Mouse (Mus musculus): Measurements from ENCODE around the gene Slc25a45. TPM values are rescaled to one million over a fixed set of nuclear protein-coding genes. Genes with fewer than 3 reads are reported as not detected.
A peak's percentile ranks its signal among the peaks of the same experiment; 100 is the strongest.

The Slc25a45 gene
- polyA plus RNA-seq, 1 experiment, result 57.9 TPM

DNA sequence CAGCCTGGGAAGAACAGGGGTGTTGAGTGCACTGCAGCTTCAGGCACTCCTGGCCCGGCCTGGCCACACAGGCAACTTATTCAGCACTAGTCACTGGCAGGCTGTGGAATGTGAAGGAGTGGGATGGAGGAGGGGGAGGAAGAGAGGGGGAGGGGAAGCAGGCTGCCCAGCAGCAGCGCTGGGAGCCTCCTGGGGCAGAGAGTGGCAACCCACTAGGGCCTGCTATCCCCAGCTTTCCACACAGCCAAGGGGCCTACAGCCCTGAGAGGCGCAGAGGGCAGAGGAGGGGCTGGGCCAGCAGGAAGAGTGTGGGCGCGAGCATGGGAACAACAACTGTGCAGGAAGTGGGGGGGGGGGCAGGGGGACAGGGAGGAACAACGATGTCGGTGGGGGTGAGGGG, 6.3 kb upstream of the Slc25a45 start:
- peaks cover 27% of the 10 kb centered on the region for H3K36me3 ChIP-seq (ENCODE audit: control insufficient read depth, insufficient read depth, low read length)
- H3K27me3 ChIP-seq (ENCODE audit: control insufficient read depth, insufficient read depth, low read length), result no peaks in the 10 kb centered on the region
- DNase-seq, result peak; percentile 69
- 6% methylated on average over 7 of the region's 7 CpGs for WGBS
- H3K4me3 ChIP-seq (ENCODE audit: control insufficient read depth, insufficient read depth, low read length), result peak overlapping the region; percentile 31
- TF ChIP-seq CTCF (IDR thresholded peaks at IDR 0.05; ENCODE audit: borderline replicate concordance, control insufficient read depth, extremely low read depth, insufficient read depth, low read length, poor library complexity) (no peak), POLR2A (IDR thresholded peaks at IDR 0.05; ENCODE audit: control insufficient read depth, extremely low read depth, insufficient read depth, low read length, poor library complexity) (no peak)
- peak overlapping the region; percentile 64; the same call in 1 of the 2 replicates for H3K27ac ChIP-seq (ENCODE audit: control insufficient read depth, insufficient read depth, low read length)
- H3K4me1 ChIP-seq (replicated peaks; ENCODE audit: control insufficient read depth, insufficient read depth, low read length), result peaks cover 42% of the 10 kb centered on the region

DNA sequence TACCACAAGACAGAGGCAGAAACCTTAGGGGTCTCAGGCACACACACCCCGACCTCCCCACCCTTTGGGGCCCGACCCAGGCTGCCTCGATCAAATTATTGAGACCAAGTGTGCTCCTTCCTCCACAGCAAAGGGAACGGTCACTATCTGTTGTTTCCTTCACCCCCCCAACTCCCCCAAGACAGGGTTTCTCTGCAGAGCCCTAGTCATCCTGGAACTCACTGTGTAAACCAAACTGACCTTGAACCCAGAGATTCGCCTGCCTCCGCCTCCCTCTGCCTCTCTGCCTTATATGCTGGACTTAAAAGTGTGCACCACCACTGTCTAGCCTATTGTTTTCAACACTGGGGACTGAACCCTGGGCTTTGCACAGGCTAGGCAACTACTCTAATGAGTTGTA, 5.9 kb upstream of the Slc25a45 start:
- TF ChIP-seq POLR2A (IDR thresholded peaks at IDR 0.05; ENCODE audit: control insufficient read depth, extremely low read depth, insufficient read depth, low read length, poor library complexity), result no peak
- TF ChIP-seq CTCF (IDR thresholded peaks at IDR 0.05; ENCODE audit: borderline replicate concordance, control insufficient read depth, extremely low read depth, insufficient read depth, low read length, poor library complexity), result no peak
- DNase-seq, result no peak
- 19% methylated on average over 6 of the region's 6 CpGs for WGBS
- H3K4me3 ChIP-seq (ENCODE audit: control insufficient read depth, insufficient read depth, low read length), result peak overlapping the region; percentile 31
- peaks cover 42% of the 10 kb centered on the region for H3K4me1 ChIP-seq (replicated peaks; ENCODE audit: control insufficient read depth, insufficient read depth, low read length)
- H3K27me3 ChIP-seq (ENCODE audit: control insufficient read depth, insufficient read depth, low read length), result no peaks in the 10 kb centered on the region
- H3K27ac ChIP-seq (ENCODE audit: control insufficient read depth, insufficient read depth, low read length), result peak overlapping the region; percentile 64; the same call in 1 of the 2 replicates
- H3K36me3 ChIP-seq (ENCODE audit: control insufficient read depth, insufficient read depth, low read length), result peaks cover 27% of the 10 kb centered on the region

DNA sequence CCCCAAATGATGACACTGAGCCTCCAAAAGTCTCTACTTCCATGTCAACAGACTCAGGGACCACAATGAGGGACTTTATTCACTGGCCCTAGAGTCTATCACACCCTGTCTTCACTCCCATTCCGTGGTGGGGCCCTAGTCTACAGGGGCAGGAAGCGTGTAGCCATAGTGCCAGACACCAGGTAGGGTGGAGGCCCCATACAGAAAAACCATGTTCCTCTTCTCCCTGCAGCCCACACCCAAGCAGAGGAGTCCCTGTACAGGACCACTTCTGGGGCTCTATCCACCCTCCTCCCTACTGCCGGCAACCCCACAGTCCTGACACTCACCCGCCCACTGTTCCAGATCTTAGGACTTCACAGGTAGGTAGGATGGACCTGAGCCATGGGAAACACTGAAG, 5.1 kb upstream of the Slc25a45 start:
- H3K4me1 ChIP-seq (replicated peaks; ENCODE audit: control insufficient read depth, insufficient read depth, low read length), result peaks cover 48% of the 10 kb centered on the region

DNA sequence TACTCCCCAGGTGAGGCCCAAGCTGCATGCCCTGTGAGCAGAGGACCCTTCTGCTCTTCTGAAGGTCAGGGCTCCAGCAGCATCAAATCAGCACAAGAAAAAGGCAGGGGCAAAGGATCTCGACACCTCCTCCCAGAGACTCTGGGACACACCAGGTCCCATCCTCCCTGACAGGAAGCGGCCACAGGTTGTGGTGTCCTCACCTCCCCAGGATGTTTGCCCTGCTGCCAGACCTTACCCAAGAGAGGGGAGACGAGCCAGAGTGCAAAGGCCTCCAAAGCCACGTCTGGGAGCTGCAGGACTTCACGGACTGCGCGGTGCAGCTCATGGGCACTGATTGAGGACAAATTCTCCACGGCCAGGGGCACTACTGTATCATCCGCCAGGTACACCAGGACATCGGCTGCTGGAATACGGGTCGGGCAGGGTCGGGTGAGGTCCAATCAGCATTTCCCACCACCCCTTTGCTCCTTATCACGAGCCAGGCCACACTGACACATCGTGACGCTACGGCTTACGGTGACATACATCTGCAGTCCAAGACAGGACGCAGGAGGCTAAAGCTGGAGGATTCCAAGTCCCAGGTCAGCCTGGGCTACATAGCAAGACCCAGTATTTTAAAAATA, 4.6 kb upstream of the Slc25a45 start:
- WGBS, result 61% methylated on average over 19 of the region's 19 CpGs
- Histone ChIP-seq H3K4me1 (replicated peaks; ENCODE audit: control insufficient read depth, insufficient read depth, low read length) (peaks cover 52% of the 10 kb centered on the region), H3K36me3 (ENCODE audit: control insufficient read depth, insufficient read depth, low read length) (peaks cover 23% of the 10 kb centered on the region), H3K27ac (ENCODE audit: control insufficient read depth, insufficient read depth, low read length) (peak overlapping the region; percentile 60), H3K4me3 (ENCODE audit: control insufficient read depth, insufficient read depth, low read length) (peak overlapping the region; percentile 39), H3K27me3 (ENCODE audit: control insufficient read depth, insufficient read depth, low read length) (no peaks in the 10 kb centered on the region)
- no peak for DNase-seq
- TF ChIP-seq POLR2A (IDR thresholded peaks at IDR 0.05; ENCODE audit: control insufficient read depth, extremely low read depth, insufficient read depth, low read length, poor library complexity), result no peak
- TF ChIP-seq CTCF (IDR thresholded peaks at IDR 0.05; ENCODE audit: borderline replicate concordance, control insufficient read depth, extremely low read depth, insufficient read depth, low read length, poor library complexity), result peak; percentile 11; the same call in 1 of the 2 replicates

More for the DNA sequence above, 5.1 kb upstream of the Slc25a45 start:
- peak; percentile 49 for DNase-seq
- no peak for TF ChIP-seq CTCF (IDR thresholded peaks at IDR 0.05; ENCODE audit: borderline replicate concordance, control insufficient read depth, extremely low read depth, insufficient read depth, low read length, poor library complexity)
- TF ChIP-seq POLR2A (IDR thresholded peaks at IDR 0.05; ENCODE audit: control insufficient read depth, extremely low read depth, insufficient read depth, low read length, poor library complexity), result no peak
- Histone ChIP-seq H3K27me3 (ENCODE audit: control insufficient read depth, insufficient read depth, low read length) (no peaks in the 10 kb centered on the region), H3K36me3 (ENCODE audit: control insufficient read depth, insufficient read depth, low read length) (peaks cover 27% of the 10 kb centered on the region), H3K4me3 (ENCODE audit: control insufficient read depth, insufficient read depth, low read length) (peak overlapping the region; percentile 39), H3K27ac (ENCODE audit: control insufficient read depth, insufficient read depth, low read length) (peak overlapping the region; percentile 60)
- 25% methylated on average over 4 of the region's 4 CpGs for WGBS

DNA sequence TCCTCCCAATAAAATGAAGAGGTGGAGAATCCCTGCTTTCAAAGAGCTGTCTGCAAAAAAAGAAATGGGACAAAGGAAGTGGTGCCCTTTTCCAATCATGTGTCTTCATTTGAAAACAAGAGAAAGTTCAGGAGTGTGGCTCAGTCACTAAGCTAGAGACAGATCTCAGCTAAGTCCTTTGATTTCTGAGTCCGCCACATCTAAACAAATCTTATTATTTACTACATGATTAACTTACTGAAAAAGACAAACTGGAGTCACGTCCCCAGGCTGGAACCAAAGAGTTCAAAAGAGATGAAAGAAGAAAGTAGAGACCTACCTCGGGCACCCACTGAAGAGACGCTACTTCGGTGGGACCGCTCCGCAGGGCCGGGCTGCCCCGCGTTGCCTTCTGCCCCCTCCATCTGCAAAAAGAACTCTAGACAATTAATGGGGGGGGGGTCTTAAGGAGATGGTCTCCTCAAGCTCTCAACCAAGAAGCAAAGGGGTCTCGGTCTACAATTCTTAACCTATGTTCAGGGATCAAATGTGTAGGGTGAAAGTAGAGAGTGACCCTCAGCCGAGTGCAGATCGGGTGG, 3.1 kb upstream of the Slc25a45 start:
- H3K36me3 ChIP-seq (ENCODE audit: control insufficient read depth, insufficient read depth, low read length), result peaks cover 9% of the 10 kb centered on the region; the same call in 1 of the 2 replicates
- no peak for DNase-seq
- 2% methylated on average over 13 of the region's 13 CpGs for WGBS
- no peaks in the 10 kb centered on the region for H3K27me3 ChIP-seq (ENCODE audit: control insufficient read depth, insufficient read depth, low read length)
- H3K4me1 ChIP-seq (replicated peaks; ENCODE audit: control insufficient read depth, insufficient read depth, low read length), result peaks cover 63% of the 10 kb centered on the region
- TF ChIP-seq CTCF (IDR thresholded peaks at IDR 0.05; ENCODE audit: borderline replicate concordance, control insufficient read depth, extremely low read depth, insufficient read depth, low read length, poor library complexity), result no peak
- no peak for TF ChIP-seq POLR2A (IDR thresholded peaks at IDR 0.05; ENCODE audit: control insufficient read depth, extremely low read depth, insufficient read depth, low read length, poor library complexity)
- H3K4me3 ChIP-seq (ENCODE audit: control insufficient read depth, insufficient read depth, low read length), result peak overlapping the region; percentile 88
- peak overlapping the region; percentile 57 for H3K27ac ChIP-seq (ENCODE audit: control insufficient read depth, insufficient read depth, low read length)

DNA sequence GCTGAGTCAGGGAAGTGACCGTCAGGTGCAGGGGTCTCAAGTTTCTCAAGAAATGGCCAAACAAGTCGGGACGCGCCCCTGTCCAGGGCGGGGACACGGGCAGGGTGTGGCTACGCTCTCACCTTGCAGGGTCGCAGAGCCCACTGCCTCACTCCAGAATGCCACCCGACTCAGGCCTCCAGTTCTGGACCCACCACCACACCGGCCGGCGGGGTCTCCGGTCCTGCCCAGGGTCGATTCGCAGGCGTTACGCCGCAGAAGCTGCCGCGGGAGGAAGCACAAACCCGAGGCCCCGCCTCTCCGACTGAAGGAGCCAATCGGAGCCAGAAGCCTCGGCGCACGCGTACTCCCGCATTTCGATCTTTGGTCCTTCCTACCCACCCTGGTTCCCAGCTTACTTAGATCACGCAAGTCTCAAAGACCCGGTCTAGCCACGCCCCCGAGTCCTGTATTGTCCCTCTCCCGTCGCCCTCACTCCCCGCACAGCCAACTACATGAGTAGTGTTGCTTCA, 2.6 kb upstream of the Slc25a45 start, which contains the start of gene Frmd8:
Frmd8 (minus strand) TSS at position 306 of the 512 bp plus-strand sequence.
- under 1% methylated on average over 37 of the region's 37 CpGs for WGBS
- peaks cover 3% of the 10 kb centered on the region; the same call in 1 of the 2 replicates for H3K36me3 ChIP-seq (ENCODE audit: control insufficient read depth, insufficient read depth, low read length)
- DNase-seq, result peak; percentile 95
- no peaks in the 10 kb centered on the region for H3K27me3 ChIP-seq (ENCODE audit: control insufficient read depth, insufficient read depth, low read length)
- peak within 1 kb of the TSS; percentile 57 for H3K27ac ChIP-seq (ENCODE audit: control insufficient read depth, insufficient read depth, low read length)
- H3K4me3 ChIP-seq (ENCODE audit: control insufficient read depth, insufficient read depth, low read length), result peak within 1 kb of the TSS; percentile 88
- TF ChIP-seq POLR2A (IDR thresholded peaks at IDR 0.05; ENCODE audit: control insufficient read depth, extremely low read depth, insufficient read depth, low read length, poor library complexity), result peak; percentile 87
- TF ChIP-seq CTCF (IDR thresholded peaks at IDR 0.05; ENCODE audit: borderline replicate concordance, control insufficient read depth, extremely low read depth, insufficient read depth, low read length, poor library complexity), result no peak
- peaks cover 63% of the 10 kb centered on the region for H3K4me1 ChIP-seq (replicated peaks; ENCODE audit: control insufficient read depth, insufficient read depth, low read length)

Measured in thymus, adult 2 months (tissue).